Mouse (Mus musculus): Measurements from ENCODE around the gene Cd72.

GRCm38 (mm10) chr4:43416071-43416490 is 38.3 kb downstream of the Cd72 start:
- TF ChIP-seq CTCF (IDR thresholded peaks at IDR 0.05; ENCODE audit: low read depth, low read length) (no peak), POLR2A (IDR thresholded peaks at IDR 0.05; ENCODE audit: insufficient read depth, low read length) (no peak)

Data from ES-Bruce4 (cell line).